Mouse (Mus musculus): ENCODE measurements around the gene Ccr1l1. TPM values are rescaled to one million over a fixed set of nuclear protein-coding genes. Genes with fewer than 3 reads are reported as not detected.

The Ccr1l1 gene
- total RNA-seq, 2 experiments from 2014 or later: not detected

DNA sequence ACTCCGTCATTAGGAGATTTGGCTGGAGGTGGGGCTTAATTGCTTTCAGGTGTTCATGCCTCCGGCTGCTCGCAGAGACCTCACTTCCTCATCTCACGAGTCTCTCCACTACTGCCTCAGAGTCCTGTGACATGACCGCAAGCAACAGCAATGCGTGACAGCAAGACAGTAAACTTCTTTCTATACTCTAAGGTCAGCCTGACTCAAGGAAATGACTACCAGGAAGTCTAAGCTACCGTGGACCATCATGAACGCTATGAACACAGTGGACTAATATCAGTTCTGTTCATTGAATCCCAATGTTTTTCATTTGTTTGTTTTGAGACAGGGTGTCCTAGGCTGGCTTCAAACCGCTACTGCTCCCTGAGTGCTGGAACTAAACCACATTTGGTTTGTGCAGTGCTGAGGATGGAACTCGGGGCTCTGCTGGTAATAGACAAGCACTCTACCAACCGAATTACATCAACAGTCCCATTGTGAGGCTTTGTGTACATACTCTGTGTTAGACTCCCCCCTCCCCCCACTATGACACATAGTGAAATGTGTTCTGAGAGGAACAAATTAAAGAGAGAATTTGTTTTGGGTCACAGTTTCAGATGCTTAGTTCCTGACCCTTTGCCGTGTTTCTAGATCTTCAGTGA is 50.0 kb downstream of the Ccr1l1 start:
- DNase-seq: no peak

DNA sequence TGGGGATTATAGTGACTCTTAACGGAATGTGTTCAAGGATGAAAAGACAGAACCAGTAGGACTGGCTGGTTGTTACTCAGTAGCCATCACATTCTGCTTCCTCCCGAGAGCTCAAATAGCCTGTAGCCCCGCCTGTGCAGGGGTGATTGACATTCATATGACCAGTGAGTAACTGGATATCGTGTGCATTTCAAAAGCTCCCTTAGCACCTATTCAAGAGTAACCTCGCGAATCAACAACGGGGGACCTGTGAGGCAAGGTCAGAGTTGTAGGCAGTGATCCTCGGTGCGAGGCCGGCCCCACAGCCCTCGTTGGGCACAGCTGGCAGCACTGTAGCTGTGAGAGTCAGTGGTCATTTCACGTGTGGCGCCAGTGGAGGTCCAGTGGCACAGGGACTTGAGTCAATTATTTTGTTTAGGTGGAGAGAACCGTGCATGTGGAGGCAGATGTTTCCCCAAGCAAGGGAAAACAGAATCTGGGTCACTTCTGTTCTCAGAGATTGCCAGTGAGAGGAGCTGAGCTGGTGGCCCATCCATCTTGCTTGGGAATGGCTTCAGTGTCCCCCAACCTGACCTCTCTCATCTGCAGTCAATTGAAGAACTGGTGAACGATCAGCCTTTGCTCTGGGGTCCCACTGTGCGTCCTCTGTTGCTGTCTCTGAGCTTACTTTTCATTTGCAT is 50.8 kb downstream of the Ccr1l1 start:
- no peak for DNase-seq

Other genes starting within 250 kb of the Ccr1l1 start
- not detected for gene Cxcr6, start 171.9 kb downstream of the Ccr1l1 start, total RNA-seq (2021)
- gene Fyco1, start 126.5 kb downstream of the Ccr1l1 start, total RNA-seq (2021): 100 to 1,000 TPM; 172 to 192 TPM
- not detected for gene Xcr1, start 116.4 kb downstream of the Ccr1l1 start, total RNA-seq (2021)
- under 1 TPM; 0.20 to 0.27 TPM for gene Ccr1, start 9.7 kb downstream of the Ccr1l1 start, total RNA-seq (2021)
- gene Ccr3, start 43.6 kb upstream of the Ccr1l1 start, total RNA-seq (2021): not detected
- under 1 TPM; 0.38 to 0.88 TPM for gene Ccr2, start 123.5 kb upstream of the Ccr1l1 start, total RNA-seq (2021)
- 1 to 10 TPM in 1 of 2 experiments, under 1 TPM in 1; 0.72 to 1.2 TPM for gene Ccr5, start 143.1 kb upstream of the Ccr1l1 start, total RNA-seq (2021)